Mouse (Mus musculus) adrenal gland, postnatal 25 days (tissue): ENCODE measurements around the gene Phka2. TPM values are rescaled to one million over a fixed set of nuclear protein-coding genes. Genes with fewer than 3 reads are reported as not detected.

ENCODE experiments used
- DNase-seq: peaks from one replicate; pipeline ENCODE4 v3.0.0; 2021; ENCODE audit warnings: mixed read lengths
- total RNA-seq: library from RNA; stranded (reverse); gene quantifications from 2 replicates; pipeline ENCODE4 v1.2.3, GENCODE M21; 2021

Gene Phka2
- total RNA-seq, 1 experiment from 2014 or later: 37.9 TPM

- no peak for DNase-seq
Measured at GRCm38 (mm10) chrX:160598562-160599458, 96.8 kb downstream of the Phka2 start.

GRCm38 (mm10) chrX:160601053-160601452 is 99.1 kb downstream of the Phka2 start:
- DNase-seq: peak; percentile 37

DNA sequence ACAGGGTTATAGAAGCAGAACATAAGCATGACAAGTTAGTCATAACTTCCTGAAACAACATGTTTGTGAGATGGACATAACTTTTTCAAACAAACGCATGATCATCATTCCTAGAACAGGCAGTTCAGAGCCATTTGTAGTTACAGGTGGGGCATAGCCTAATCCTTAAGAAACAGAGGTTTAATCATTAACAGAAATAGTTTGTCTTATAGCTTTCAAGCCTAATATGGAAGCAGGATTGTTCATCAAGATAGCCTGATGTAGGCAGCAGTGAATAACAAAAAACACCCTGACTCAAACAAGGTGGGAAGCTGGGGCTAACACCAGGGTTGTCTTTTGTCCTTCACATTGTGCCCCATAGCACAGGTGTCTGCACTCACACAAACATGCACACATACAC is 100.8 kb downstream of the Phka2 start:
- no peak for DNase-seq

- DNase-seq: peak; percentile 19
Measured at GRCm38 (mm10) chrX:160603316-160603715, 101.3 kb downstream of the Phka2 start.

DNA sequence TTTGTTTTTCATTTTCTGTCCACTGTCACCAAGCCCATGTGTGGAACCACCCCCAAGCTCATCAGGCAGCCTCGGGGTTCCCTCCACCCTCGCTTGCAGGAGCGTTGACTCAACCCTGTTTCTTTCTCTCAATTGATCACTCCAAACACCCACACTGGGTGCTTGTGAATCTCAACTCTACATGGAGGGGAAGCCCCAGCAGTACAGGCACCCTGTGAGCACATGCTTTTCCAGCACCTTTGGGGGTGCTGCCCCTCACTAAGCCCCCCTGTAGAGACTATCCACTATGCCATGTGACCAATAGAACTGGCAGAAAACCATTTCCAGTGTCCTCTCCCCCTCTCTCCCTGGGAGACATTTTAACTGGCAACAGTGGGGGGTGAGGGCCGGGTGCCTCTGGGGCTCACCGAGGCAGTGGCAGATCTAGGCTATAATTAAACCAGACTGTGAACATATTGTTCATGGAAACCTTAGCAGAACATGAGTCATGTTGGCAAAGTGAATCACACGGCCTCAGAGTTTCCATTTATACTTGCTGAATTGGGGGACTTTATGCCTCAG is 102.1 kb downstream of the Phka2 start:
- peak; percentile 20 for DNase-seq

- peak; percentile 41 for DNase-seq
Measured at GRCm38 (mm10) chrX:160609849-160610248, 107.9 kb downstream of the Phka2 start.

DNA sequence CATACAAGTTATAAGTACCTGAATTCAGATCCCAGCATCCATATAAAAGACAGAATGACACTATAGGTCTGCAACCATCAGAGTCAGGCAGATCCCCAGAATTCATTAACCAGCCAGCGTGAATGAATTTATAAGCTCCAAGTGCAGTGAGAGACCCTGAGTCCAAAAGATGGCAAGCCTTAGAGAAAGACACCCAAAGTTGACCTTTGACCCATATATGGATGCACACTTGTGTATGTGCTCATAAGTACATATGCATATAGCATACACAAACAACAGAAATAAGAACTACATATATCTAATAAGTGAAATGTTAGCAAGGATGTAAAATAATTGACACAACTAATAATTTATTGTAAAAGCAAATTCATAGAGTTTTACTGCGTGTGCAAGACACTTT is 108.5 kb downstream of the Phka2 start:
- no peak for DNase-seq

DNA sequence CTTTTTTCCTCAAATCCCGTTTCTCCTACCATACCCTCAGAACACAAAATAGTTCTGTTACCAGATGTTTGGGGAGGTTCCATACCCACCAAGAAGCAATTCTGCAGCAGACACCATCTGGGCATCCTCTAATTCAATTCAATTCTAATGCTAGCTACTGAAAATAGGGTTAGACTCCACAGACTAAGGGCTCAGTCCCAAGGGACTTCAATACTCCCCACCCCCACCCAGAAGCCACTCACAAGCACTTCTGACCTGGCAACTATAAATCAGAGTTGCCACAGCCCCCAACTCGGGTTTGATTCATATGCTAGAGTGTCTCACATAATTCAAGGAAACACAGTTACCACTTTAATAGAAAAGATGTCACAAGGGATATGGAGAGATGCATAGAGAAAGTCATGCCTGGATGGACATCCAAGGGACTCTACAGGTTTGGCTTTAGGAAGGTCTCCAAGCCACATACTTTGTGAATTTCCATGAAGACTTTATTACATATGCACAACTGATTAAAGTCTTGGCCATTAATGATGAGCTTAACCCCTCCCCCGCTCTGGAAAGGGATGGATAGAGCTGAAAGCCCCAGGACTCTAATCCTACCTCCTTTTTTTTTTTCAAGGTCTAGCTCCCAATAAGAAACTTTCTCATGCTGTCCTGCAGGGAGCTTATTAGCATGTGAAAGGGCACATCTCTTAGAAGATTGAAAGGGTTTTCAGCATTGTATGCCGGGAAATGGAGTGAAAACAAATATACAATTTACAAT is 109.1 kb downstream of the Phka2 start:
- no peak for DNase-seq

Other genes with a start within 250 kb of the Phka2 start
- gene Adgrg2, start 111.5 kb upstream of the Phka2 start, total RNA-seq: 1.8 and 2.0 TPM in 2 replicates
- not detected in 2 replicates for gene Ppef1, start 233.6 kb downstream of the Phka2 start, total RNA-seq